Mouse (Mus musculus): ENCODE results near the gene Hrasls5. TPM values are rescaled to one million over a fixed set of nuclear protein-coding genes. Genes with fewer than 3 reads are reported as not detected.

Hrasls5 gene
- polyA plus RNA-seq, 1 experiment from 2014 or later, result not detected

GRCm38 (mm10) chr19:7576180-7576579, 36.2 kb upstream of the Hrasls5 start:
- TF ChIP-seq CTCF (IDR thresholded peaks at IDR 0.05; ENCODE audit: low read depth), result no peak
- Histone ChIP-seq H3K27ac (ENCODE audit: low read depth) (no peak overlapping the region), H3K27me3 (ENCODE audit: insufficient read depth, low read length) (no peaks in the 10 kb centered on the region), H3K9me3 (ENCODE audit: low read depth, low read length) (no peaks in the 10 kb centered on the region), H3K4me3 (ENCODE audit: low read depth, low read length) (no peak overlapping the region), H3K4me2 (no peak overlapping the region), H3K4me1 (ENCODE audit: insufficient read depth) (no peaks in the 10 kb centered on the region), H3K36me3 (ENCODE audit: insufficient read depth) (no peaks in the 10 kb centered on the region), H3K9ac (no peak overlapping the region)
- WGBS, result 81% methylated on average over 1 of the region's 1 CpGs
- DNase-seq, result no peak
- no peak for ATAC-seq (ENCODE audit: insufficient read depth)

GRCm38 (mm10) chr19:7577710-7578109, 34.6 kb upstream of the Hrasls5 start:
- Histone ChIP-seq H3K36me3 (ENCODE audit: insufficient read depth) (no peaks in the 10 kb centered on the region), H3K4me3 (ENCODE audit: low read depth, low read length) (no peak overlapping the region), H3K27me3 (ENCODE audit: insufficient read depth, low read length) (no peaks in the 10 kb centered on the region), H3K27ac (ENCODE audit: low read depth) (no peak overlapping the region), H3K9me3 (ENCODE audit: low read depth, low read length) (no peaks in the 10 kb centered on the region), H3K4me1 (ENCODE audit: insufficient read depth) (no peaks in the 10 kb centered on the region), H3K4me2 (no peak overlapping the region), H3K9ac (no peak overlapping the region)
- DNase-seq, result peak; percentile 9
- 69% methylated on average over 3 of the region's 3 CpGs for WGBS
- ATAC-seq (ENCODE audit: insufficient read depth), result no peak
- TF ChIP-seq CTCF (IDR thresholded peaks at IDR 0.05; ENCODE audit: low read depth), result no peak

DNA sequence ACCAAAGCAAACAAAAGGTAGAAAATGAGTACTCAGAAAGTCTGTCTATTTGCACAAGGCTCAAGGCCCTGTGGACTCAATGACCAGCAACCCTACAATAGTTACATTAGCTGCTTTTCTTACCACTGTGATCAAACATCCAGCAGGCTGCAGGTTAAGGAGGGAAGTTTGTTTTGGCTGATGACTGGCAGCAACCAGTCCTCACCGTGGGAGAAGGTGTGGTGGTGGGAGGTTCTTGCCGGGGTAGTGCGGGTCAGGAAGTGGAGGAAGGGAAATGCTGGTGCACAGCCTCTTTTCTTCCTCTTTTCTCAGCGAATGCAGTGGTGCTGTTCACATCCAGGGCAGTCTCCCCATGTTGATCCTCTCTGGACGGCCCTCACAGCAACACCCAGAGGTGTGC, 31.3 kb upstream of the Hrasls5 start:
- 25% methylated on average over 5 of the region's 5 CpGs for WGBS
- no peaks in the 10 kb centered on the region for H3K4me1 ChIP-seq (ENCODE audit: insufficient read depth)
- no peak overlapping the region for H3K4me2 ChIP-seq
- no peaks in the 10 kb centered on the region for H3K9me3 ChIP-seq (ENCODE audit: low read depth, low read length)
- no peaks in the 10 kb centered on the region for H3K36me3 ChIP-seq (ENCODE audit: insufficient read depth)
- peak; percentile 54; the same call in 1 of the 2 replicates for ATAC-seq (ENCODE audit: insufficient read depth)
- no peak overlapping the region for H3K9ac ChIP-seq
- H3K4me3 ChIP-seq (ENCODE audit: low read depth, low read length), result no peak overlapping the region
- no peaks in the 10 kb centered on the region for H3K27me3 ChIP-seq (ENCODE audit: insufficient read depth, low read length)
- DNase-seq, result no peak
- no peak overlapping the region for H3K27ac ChIP-seq (ENCODE audit: low read depth)
- no peak for TF ChIP-seq CTCF (IDR thresholded peaks at IDR 0.05; ENCODE audit: low read depth)

DNA sequence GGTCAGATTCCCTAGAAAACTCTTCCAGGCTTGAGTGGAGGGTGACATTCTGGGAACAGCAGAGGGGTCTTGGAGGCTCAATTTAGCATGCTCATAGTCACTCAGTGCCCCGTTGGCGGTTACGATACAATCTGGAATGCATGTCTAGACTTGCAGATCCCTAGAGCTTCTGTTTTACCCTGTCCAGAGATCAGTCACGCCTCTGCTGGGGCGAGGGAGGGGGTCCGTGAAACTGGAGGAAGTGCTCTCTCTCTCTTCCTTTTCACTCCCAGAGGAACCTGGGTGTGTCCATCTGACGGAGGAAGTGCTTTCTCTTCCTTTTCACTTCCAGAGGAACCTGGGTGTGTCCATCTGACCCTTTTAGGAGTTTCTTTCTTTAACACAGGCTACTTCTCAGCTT, 29.2 kb upstream of the Hrasls5 start:
- H3K36me3 ChIP-seq (ENCODE audit: insufficient read depth), result no peaks in the 10 kb centered on the region
- H3K4me3 ChIP-seq (ENCODE audit: low read depth, low read length), result no peak overlapping the region
- ATAC-seq (ENCODE audit: insufficient read depth) (no peak), DNase-seq (peak; percentile 22)
- H3K9me3 ChIP-seq (ENCODE audit: low read depth, low read length), result no peaks in the 10 kb centered on the region
- TF ChIP-seq CTCF (IDR thresholded peaks at IDR 0.05; ENCODE audit: low read depth), result no peak
- peak overlapping the region; percentile 16; the same call in 1 of the 2 replicates for H3K4me2 ChIP-seq
- no peak overlapping the region for H3K9ac ChIP-seq
- H3K4me1 ChIP-seq (ENCODE audit: insufficient read depth), result no peaks in the 10 kb centered on the region
- 41% methylated on average over 7 of the region's 7 CpGs for WGBS
- H3K27me3 ChIP-seq (ENCODE audit: insufficient read depth, low read length), result no peaks in the 10 kb centered on the region
- no peak overlapping the region for H3K27ac ChIP-seq (ENCODE audit: low read depth)

GRCm38 (mm10) chr19:7583599-7583998, 28.7 kb upstream of the Hrasls5 start:
- Histone ChIP-seq H3K4me2 (peak overlapping the region; percentile 16; the same call in 1 of the 2 replicates), H3K4me3 (ENCODE audit: low read depth, low read length) (no peak overlapping the region), H3K27me3 (ENCODE audit: insufficient read depth, low read length) (no peaks in the 10 kb centered on the region), H3K36me3 (ENCODE audit: insufficient read depth) (no peaks in the 10 kb centered on the region), H3K27ac (ENCODE audit: low read depth) (no peak overlapping the region), H3K9ac (no peak overlapping the region), H3K9me3 (ENCODE audit: low read depth, low read length) (no peaks in the 10 kb centered on the region), H3K4me1 (ENCODE audit: insufficient read depth) (no peaks in the 10 kb centered on the region)
- TF ChIP-seq CTCF (IDR thresholded peaks at IDR 0.05; ENCODE audit: low read depth), result no peak
- ATAC-seq (ENCODE audit: insufficient read depth) (no peak), DNase-seq (no peak)
- WGBS, result 72% methylated on average over 3 of the region's 3 CpGs

- Histone ChIP-seq H3K4me3 (ENCODE audit: low read depth, low read length) (no peak overlapping the region), H3K9me3 (ENCODE audit: low read depth, low read length) (no peaks in the 10 kb centered on the region), H3K4me2 (no peak overlapping the region), H3K36me3 (ENCODE audit: insufficient read depth) (no peaks in the 10 kb centered on the region), H3K27me3 (ENCODE audit: insufficient read depth, low read length) (no peaks in the 10 kb centered on the region), H3K27ac (ENCODE audit: low read depth) (no peak overlapping the region), H3K9ac (no peak overlapping the region), H3K4me1 (ENCODE audit: insufficient read depth) (no peaks in the 10 kb centered on the region)
- ATAC-seq (ENCODE audit: insufficient read depth), result no peak
- TF ChIP-seq CTCF (IDR thresholded peaks at IDR 0.05; ENCODE audit: low read depth), result no peak
- no peak for DNase-seq
- 82% methylated on average over 8 of the region's 8 CpGs for WGBS
These were observed 27.1 kb upstream of the Hrasls5 start for GRCm38 (mm10) chr19:7585279-7585678.

DNA sequence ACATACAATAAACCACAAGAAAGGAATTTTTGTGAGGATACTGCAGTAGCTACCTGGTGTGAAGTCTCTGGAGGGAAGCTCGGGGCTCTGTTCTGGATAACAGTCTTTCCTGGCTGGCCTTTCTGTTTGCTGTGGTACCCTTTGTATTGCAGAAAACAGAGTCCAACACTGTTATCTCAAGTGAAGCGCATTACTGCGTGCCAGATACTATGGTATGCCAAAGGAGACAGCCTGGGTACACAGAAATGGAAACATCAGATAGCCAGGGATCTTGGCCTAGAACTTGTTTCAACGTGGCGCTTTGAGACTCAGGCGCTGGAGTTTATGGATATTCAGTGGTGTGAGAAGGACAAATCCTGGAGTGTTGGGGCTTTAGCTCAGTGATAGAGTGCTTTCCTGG, 26.6 kb upstream of the Hrasls5 start:
- H3K9me3 ChIP-seq (ENCODE audit: low read depth, low read length), result no peaks in the 10 kb centered on the region
- no peak overlapping the region for H3K4me3 ChIP-seq (ENCODE audit: low read depth, low read length)
- TF ChIP-seq CTCF (IDR thresholded peaks at IDR 0.05; ENCODE audit: low read depth), result no peak
- no peak for ATAC-seq (ENCODE audit: insufficient read depth)
- H3K36me3 ChIP-seq (ENCODE audit: insufficient read depth), result no peaks in the 10 kb centered on the region
- no peak overlapping the region for H3K4me2 ChIP-seq
- WGBS, result 91% methylated on average over 6 of the region's 6 CpGs
- no peak overlapping the region for H3K9ac ChIP-seq
- H3K4me1 ChIP-seq (ENCODE audit: insufficient read depth), result no peaks in the 10 kb centered on the region
- no peak overlapping the region for H3K27ac ChIP-seq (ENCODE audit: low read depth)
- no peak for DNase-seq
- H3K27me3 ChIP-seq (ENCODE audit: insufficient read depth, low read length), result no peaks in the 10 kb centered on the region

GRCm38 (mm10) chr19:7590795-7591194, 21.5 kb upstream of the Hrasls5 start:
- Histone ChIP-seq H3K36me3 (ENCODE audit: insufficient read depth) (no peaks in the 10 kb centered on the region), H3K27me3 (ENCODE audit: insufficient read depth, low read length) (no peaks in the 10 kb centered on the region), H3K9me3 (ENCODE audit: low read depth, low read length) (no peaks in the 10 kb centered on the region), H3K9ac (no peak overlapping the region), H3K4me2 (no peak overlapping the region), H3K27ac (ENCODE audit: low read depth) (no peak overlapping the region), H3K4me3 (ENCODE audit: low read depth, low read length) (no peak overlapping the region), H3K4me1 (ENCODE audit: insufficient read depth) (no peaks in the 10 kb centered on the region)
- DNase-seq (no peak), ATAC-seq (ENCODE audit: insufficient read depth) (no peak)
- no peak for TF ChIP-seq CTCF (IDR thresholded peaks at IDR 0.05; ENCODE audit: low read depth)

Measured in lung, embryonic 14.5 days (tissue).